Mouse (Mus musculus): ENCODE measurements at regions not wholly inside any gene's neighbourhood (a gene's known extent, or its start where the extent isn't known, plus 50 kb on each side); places are given as distances from the start of the nearest gene placed in this dataset.

DNA sequence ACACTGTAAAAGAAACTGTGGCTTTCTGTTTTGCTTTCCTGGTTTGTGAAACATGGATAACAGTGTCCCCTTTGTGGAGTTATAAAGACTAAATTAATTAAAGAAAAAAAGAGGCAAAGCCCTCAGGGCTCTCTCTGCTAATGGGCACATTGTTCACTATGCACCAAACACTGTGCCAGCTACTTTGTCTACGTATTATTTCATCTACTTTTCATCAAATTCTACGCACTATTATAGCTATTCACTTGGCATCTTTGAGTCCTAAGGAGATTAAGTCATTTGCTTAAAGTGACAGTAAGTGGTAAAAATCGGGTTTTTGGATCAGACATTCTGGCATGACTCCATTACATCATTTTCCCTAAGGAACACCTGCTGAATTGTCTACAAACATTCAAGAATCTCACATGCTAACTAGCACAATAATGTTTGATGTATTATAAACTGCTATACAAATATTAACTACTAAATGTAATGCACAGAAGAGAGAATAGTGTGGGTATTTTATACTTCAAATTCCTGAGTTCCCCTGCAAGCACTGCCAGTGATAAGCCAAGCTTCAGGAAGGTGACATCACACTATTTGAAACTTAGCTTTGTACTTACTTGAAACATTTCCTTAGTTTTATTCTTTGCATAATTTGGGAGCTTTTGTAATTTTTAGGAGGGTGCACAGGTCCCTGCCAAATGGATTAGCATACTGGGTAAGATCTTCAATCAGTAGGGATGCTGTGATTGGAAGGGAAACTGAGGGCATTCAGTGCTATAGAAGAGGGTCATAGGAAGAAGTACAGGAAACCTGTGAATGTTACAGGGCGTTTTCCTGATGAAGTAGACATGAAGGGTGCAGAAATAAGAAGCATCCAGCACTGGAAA is 504.7 kb upstream of the Sel1l start:
- Histone ChIP-seq H3K4me2 (replicated peaks; ENCODE audit: low read depth) (no peak overlapping the region), H3K27me3 (replicated peaks; ENCODE audit: control insufficient read depth, insufficient read depth, low read length) (no peaks in the 10 kb centered on the region), H3K4me1 (replicated peaks; ENCODE audit: control insufficient read depth, insufficient read depth, low read length) (no peaks in the 10 kb centered on the region), H3K36me3 (ENCODE audit: control insufficient read depth, insufficient read depth) (no peaks in the 10 kb centered on the region), H3K9ac (ENCODE audit: low read depth, low read length) (no peak overlapping the region), H3K27ac (ENCODE audit: low read depth, low read length) (no peak overlapping the region), H3K4me3 (ENCODE audit: low read depth, low read length) (no peak overlapping the region), H3K9me3 (ENCODE audit: control insufficient read depth) (no peaks in the 10 kb centered on the region)
- ATAC-seq, result no peak
- TF ChIP-seq CTCF (IDR thresholded peaks at IDR 0.05; ENCODE audit: low read depth), result no peak
- WGBS, result 67% methylated on average over 4 of the region's 4 CpGs

DNA sequence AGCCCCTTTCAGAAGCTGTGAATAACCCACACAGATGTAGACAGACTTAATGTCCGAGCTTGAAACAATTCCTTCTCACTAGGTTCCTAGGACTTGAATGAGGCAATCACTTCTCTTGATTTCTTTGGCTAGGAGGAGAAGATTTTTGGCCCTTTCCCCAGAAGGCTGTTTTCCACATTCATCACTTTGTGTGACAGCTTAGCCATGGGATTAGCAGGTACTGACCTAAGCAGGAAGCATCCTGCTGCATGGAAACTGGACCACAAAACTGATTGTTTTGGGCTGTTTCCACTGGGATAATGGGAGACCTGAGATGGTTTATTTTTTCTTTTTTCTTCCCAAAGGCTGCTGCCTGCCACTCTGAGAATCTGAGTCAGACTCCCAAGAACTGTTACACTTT is 469.3 kb upstream of the Sel1l start:
- ATAC-seq, result no peak
- no peaks in the 10 kb centered on the region for H3K4me1 ChIP-seq (replicated peaks; ENCODE audit: control insufficient read depth, insufficient read depth, low read length)
- H3K36me3 ChIP-seq (ENCODE audit: control insufficient read depth, insufficient read depth), result no peaks in the 10 kb centered on the region
- H3K4me3 ChIP-seq (ENCODE audit: low read depth, low read length), result no peak overlapping the region
- no peak for TF ChIP-seq CTCF (IDR thresholded peaks at IDR 0.05; ENCODE audit: low read depth)
- no peaks in the 10 kb centered on the region for H3K9me3 ChIP-seq (ENCODE audit: control insufficient read depth)
- H3K27ac ChIP-seq (ENCODE audit: low read depth, low read length), result no peak overlapping the region
- no peak overlapping the region for H3K9ac ChIP-seq (ENCODE audit: low read depth, low read length)
- H3K27me3 ChIP-seq (replicated peaks; ENCODE audit: control insufficient read depth, insufficient read depth, low read length), result no peaks in the 10 kb centered on the region
- WGBS, result 63% methylated on average over 1 of the region's 1 CpGs
- H3K4me2 ChIP-seq (replicated peaks; ENCODE audit: low read depth), result no peak overlapping the region

DNA sequence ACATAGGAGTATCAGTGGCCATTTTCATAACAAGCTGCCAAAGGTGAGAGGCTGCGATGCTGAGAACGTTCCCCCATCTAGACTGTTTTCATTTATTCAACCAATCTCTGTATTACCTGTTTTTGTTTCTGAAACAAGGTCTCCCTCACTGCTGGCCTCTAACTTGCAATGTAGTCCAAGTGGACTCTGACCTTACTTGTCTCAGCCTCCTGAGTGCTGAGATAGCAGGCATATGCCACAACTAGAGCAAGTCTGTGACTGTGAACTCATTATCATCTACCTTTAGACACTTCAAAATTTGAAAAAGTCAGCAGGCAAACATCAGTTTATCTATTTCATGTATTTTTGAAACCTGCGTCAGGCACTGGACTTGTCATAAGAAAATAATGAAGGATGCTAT is 468.7 kb upstream of the Sel1l start:
- no peak overlapping the region for H3K27ac ChIP-seq (ENCODE audit: low read depth, low read length)
- 67% methylated on average over 3 of the region's 3 CpGs for WGBS
- peak; percentile 65; the same call in 1 of the 2 replicates for ATAC-seq
- H3K4me1 ChIP-seq (replicated peaks; ENCODE audit: control insufficient read depth, insufficient read depth, low read length), result no peaks in the 10 kb centered on the region
- no peaks in the 10 kb centered on the region for H3K27me3 ChIP-seq (replicated peaks; ENCODE audit: control insufficient read depth, insufficient read depth, low read length)
- H3K36me3 ChIP-seq (ENCODE audit: control insufficient read depth, insufficient read depth), result no peaks in the 10 kb centered on the region
- H3K9ac ChIP-seq (ENCODE audit: low read depth, low read length), result no peak overlapping the region
- H3K9me3 ChIP-seq (ENCODE audit: control insufficient read depth), result no peaks in the 10 kb centered on the region
- no peak overlapping the region for H3K4me3 ChIP-seq (ENCODE audit: low read depth, low read length)
- TF ChIP-seq CTCF (IDR thresholded peaks at IDR 0.05; ENCODE audit: low read depth), result no peak
- H3K4me2 ChIP-seq (replicated peaks; ENCODE audit: low read depth), result no peak overlapping the region

- H3K4me1 ChIP-seq (replicated peaks; ENCODE audit: control insufficient read depth, insufficient read depth, low read length), result no peaks in the 10 kb centered on the region
- H3K4me2 ChIP-seq (replicated peaks; ENCODE audit: low read depth), result no peak overlapping the region
- H3K9me3 ChIP-seq (ENCODE audit: control insufficient read depth), result no peaks in the 10 kb centered on the region
- H3K27ac ChIP-seq (ENCODE audit: low read depth, low read length), result no peak overlapping the region
- H3K9ac ChIP-seq (ENCODE audit: low read depth, low read length), result no peak overlapping the region
- ATAC-seq, result no peak
- no peak for TF ChIP-seq CTCF (IDR thresholded peaks at IDR 0.05; ENCODE audit: low read depth)
- no peaks in the 10 kb centered on the region for H3K27me3 ChIP-seq (replicated peaks; ENCODE audit: control insufficient read depth, insufficient read depth, low read length)
- no peak overlapping the region for H3K4me3 ChIP-seq (ENCODE audit: low read depth, low read length)
- no peaks in the 10 kb centered on the region for H3K36me3 ChIP-seq (ENCODE audit: control insufficient read depth, insufficient read depth)
Measured at GRCm38 (mm10) chr12:92316285-92316684, 467.3 kb upstream of the Sel1l start.

DNA sequence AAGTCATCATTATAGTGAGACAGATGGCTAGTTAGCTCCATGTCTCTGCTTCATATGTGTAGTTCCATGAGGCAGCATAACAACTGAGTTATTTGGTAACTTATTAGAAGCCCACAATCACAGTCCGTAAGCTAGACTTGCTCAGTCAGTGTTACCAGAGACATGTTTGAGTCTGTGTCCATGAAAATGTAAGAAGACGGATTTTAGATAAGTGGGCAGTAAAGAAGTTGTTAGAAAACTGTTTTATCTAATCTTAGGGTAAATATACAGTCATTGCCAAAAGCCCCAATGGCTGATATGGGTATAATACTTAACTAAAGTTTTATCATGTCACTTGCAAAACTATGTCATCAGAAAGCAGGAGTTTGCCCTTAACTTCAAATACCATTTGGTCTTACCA is 466.9 kb upstream of the Sel1l start:
- no peak overlapping the region for H3K4me3 ChIP-seq (ENCODE audit: low read depth, low read length)
- ATAC-seq, result no peak
- H3K4me2 ChIP-seq (replicated peaks; ENCODE audit: low read depth), result no peak overlapping the region
- no peaks in the 10 kb centered on the region for H3K27me3 ChIP-seq (replicated peaks; ENCODE audit: control insufficient read depth, insufficient read depth, low read length)
- WGBS, result 42% methylated on average over 2 of the region's 2 CpGs
- no peaks in the 10 kb centered on the region for H3K4me1 ChIP-seq (replicated peaks; ENCODE audit: control insufficient read depth, insufficient read depth, low read length)
- no peak overlapping the region for H3K27ac ChIP-seq (ENCODE audit: low read depth, low read length)
- no peaks in the 10 kb centered on the region for H3K9me3 ChIP-seq (ENCODE audit: control insufficient read depth)
- no peak overlapping the region for H3K9ac ChIP-seq (ENCODE audit: low read depth, low read length)
- TF ChIP-seq CTCF (IDR thresholded peaks at IDR 0.05; ENCODE audit: low read depth), result no peak
- H3K36me3 ChIP-seq (ENCODE audit: control insufficient read depth, insufficient read depth), result no peaks in the 10 kb centered on the region

DNA sequence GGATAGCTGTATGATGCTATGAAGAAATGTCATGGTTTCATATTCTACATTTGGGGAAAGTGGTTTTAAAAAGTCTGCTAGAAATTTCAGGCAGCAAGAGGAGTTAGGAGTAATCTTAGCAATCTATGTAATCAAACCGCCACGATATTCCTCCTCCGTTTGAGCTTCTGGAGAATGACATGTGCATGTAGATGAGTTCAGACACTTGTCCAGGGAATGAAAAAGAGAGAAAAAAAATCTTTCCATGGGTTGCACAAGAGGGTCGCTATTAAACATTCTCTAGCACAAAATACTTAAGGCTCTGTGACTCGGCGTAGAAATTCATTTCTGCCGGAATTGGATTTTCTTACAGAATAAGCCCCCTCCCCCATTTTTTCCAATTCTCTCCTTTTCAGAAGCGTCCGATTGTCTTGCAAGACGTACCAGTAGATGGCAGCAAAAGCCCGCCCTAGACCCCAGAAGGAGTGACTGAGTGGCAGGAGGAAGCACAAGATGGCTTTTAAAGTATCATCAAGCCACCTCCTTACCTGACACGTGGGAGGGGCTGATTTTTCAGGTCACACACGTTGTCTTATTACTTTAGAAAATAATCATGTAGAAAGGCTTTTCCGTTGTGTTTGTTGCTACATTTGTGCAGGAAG is 454.1 kb upstream of the Sel1l start:
- Histone ChIP-seq H3K9ac (ENCODE audit: low read depth, low read length) (no peak overlapping the region), H3K27me3 (replicated peaks; ENCODE audit: control insufficient read depth, insufficient read depth, low read length) (no peaks in the 10 kb centered on the region), H3K4me3 (ENCODE audit: low read depth, low read length) (no peak overlapping the region), H3K27ac (ENCODE audit: low read depth, low read length) (no peak overlapping the region), H3K36me3 (ENCODE audit: control insufficient read depth, insufficient read depth) (no peaks in the 10 kb centered on the region), H3K9me3 (ENCODE audit: control insufficient read depth) (no peaks in the 10 kb centered on the region), H3K4me2 (replicated peaks; ENCODE audit: low read depth) (no peak overlapping the region), H3K4me1 (replicated peaks; ENCODE audit: control insufficient read depth, insufficient read depth, low read length) (no peaks in the 10 kb centered on the region)
- no peak for ATAC-seq
- peak; percentile 86 for TF ChIP-seq CTCF (IDR thresholded peaks at IDR 0.05; ENCODE audit: low read depth)
- 17% methylated on average over 14 of the region's 14 CpGs for WGBS
